Mouse (Mus musculus) left cerebral cortex, postnatal 14 days (tissue): Measurements from ENCODE around the gene Srpr. TPM values are rescaled to one million over a fixed set of nuclear protein-coding genes. Genes with fewer than 3 reads are reported as not detected.

Experiments
- DNase-seq, 2 experiments: peaks; one replicate each; pipeline ENCODE4 v3.0.0; 2021 to 2022; ENCODE audit warnings: low spot score in 2 of 2, mixed read lengths in 1 of 2
- intact Hi-C: fragments of 180-260 bp; cut with DNase I; formaldehyde crosslinking; loops from one replicate; pipeline ENCODE4 v1.15.1; 2025
- long read RNA-seq, 2 experiments: library from polyadenylated mRNA; stranded (forward); transcript quantifications; one replicate each; pipeline ENCODE4 v2.0.0; 2021
- total RNA-seq, 2 experiments: library from RNA; stranded (reverse); gene quantifications; 2 replicates each; pipeline ENCODE4 v1.2.3; 2021

Gene Srpr
- total RNA-seq: 10 to 100 TPM; 59.9 to 62.4 TPM
- long read RNA-seq, experiment 1, transcript Srpr-201 (14 exons, 2,993 nt): major isoform, 79 of 94 reads
- long read RNA-seq, experiment 1, partial matches to known transcripts: 8 of 94 reads
- long read RNA-seq, experiment 1, other reads (novel, unspliced or antisense): 7 of 94 reads
- long read RNA-seq, experiment 2, transcript Srpr-201 (14 exons, 2,993 nt): major isoform, 71 of 86 reads
- long read RNA-seq, experiment 2, partial matches to known transcripts: 10 of 86 reads
- long read RNA-seq, experiment 2, other reads (novel, unspliced or antisense): 5 of 86 reads

DNA sequence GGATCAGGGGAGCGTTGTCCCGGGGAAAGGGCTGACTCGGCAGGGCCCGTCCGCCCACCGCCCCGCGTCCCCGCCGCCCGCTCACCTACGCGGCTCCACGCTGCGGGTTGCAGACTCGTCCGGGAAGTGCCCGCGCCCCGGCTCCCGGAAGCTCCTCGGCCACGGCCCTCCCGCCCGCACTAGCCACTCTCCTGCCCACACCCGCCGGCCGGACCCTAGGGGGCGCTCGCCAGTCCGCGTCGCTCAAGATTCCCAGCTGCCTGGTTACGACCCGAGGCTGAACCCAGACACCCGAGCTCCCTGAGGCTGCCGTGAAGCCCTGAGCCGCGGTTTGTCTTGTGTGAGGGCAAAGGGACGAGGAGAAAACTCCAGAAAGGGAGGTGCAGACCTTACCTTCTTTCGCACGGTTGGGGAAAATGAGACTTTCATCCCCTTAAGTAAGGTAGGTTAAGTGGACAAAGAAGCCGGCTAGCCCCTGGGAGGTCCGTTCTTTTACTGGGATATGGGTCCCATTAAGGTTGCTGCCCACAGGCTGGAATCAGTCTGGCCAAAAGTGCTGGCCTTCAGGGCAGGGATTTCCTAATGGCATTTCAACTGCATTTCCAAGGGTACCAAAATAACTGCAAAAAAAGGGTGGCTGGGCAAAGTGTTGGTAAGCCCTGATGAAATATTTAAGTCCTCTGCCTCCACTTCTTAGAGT, at the start of gene Srpr, which contains the start of gene Tirap:
TSS of gene Srpr (plus strand) at position 404 of the 700 bp plus-strand sequence.
TSS of gene Tirap (minus strand) at position 520 of the 700 bp plus-strand sequence.
- intact Hi-C loops: no loop called here
- DNase-seq: peak; percentile 75 to 83

DNA sequence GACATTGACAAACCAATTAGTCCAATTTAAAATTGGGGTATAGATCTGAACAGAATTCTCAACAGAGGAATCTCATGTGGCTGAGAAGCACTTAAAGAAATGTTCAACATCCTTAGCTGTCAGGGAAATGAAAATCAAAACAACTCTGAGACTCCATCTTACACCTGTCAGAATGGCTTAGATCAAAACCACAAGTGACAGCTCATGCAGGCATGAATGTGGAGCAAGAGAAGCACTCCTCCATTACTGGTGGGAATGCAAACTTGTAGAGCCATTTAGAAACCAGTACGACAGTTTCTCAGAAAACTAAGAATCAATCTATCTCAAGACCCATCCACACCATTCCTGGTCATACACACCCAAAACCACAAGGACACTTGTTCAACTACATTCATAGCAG, 47.1 kb upstream of the Srpr start:
- DNase-seq: no peak
- intact Hi-C loops: no loop called here

DNA sequence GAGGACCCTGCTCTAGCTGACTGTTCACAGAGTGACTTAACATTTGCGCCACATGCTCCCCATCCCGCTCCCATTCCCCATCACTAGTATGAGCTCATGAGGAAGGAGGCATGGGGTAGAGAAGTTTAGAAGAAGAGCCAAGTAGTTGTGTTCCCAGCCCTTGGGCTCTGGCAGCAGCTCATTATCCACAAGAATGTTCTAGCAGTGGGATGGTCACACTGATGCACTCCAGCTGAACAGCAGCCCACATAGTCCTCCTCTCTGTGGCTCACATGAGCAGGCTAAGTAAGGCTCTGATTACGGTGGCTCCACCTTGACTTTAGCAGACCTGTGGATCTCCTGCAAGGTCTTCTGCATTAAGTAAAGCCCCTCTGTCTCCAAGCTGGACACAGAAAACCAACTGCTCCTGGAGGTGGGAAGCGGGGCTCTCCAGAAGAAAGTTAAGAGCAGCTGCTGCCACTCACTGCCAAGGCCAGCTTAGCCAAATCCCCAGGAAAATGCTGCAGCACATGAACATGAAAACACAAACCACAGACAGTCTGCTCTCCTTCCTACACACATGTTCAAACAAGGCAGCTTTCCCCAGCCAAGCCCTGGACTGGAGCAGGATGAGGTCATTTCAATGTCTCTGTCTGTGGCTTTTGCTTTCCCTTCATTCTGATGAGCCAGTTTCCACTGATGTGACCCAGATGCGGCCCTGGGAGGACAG, 43.8 kb upstream of the Srpr start:
- intact Hi-C loops: loop anchor here (2.0 kb wide), 1 partner anchor 39 kb away; no protein-coding TSS in a partner anchor
- peak in 1 of 2 experiments; percentile 73 for DNase-seq

DNA sequence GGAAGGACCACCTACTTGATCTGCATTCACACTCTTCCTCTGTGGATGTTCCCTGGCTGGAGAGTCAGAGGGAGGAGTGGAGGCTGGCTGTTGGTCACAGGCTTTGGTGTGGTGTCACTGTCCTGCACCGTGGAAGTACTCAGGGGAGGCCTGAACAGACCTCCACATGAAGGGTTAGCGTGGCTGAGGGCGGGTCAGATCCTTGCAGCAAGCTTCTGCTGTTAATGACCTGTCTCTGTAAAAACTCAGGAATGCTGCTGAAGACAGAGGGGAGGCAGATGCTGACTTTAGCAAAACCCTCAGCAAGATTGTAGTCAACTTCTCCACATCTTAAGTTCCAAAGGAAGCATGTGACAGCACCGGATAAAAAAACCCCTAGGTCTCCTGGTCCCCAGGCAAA, 43.1 kb upstream of the Srpr start:
- DNase-seq: no peak
- intact Hi-C loops: loop anchor here (2.0 kb wide), 1 partner anchor 40 kb away; no protein-coding TSS in a partner anchor

DNA sequence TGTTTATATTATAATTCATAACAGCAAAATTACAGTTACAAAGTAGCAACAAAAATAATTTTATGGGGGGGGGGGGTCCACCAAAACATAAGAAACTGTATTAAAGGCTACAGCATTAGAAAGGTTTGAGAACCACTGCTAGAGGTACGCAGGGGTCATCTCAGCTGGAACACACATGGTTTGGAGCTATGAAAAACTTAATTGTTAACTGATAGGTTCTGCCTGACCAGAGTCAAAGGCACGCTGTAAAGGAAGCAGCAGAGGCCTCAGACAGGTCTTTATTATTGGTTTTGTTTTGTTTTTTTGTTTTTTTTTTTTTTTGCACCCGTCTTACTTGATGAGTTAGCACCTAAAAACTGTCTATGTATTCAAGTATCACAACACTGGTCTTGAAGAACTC, 41.5 kb upstream of the Srpr start:
- intact Hi-C loops: no loop called here
- no peak for DNase-seq

DNA sequence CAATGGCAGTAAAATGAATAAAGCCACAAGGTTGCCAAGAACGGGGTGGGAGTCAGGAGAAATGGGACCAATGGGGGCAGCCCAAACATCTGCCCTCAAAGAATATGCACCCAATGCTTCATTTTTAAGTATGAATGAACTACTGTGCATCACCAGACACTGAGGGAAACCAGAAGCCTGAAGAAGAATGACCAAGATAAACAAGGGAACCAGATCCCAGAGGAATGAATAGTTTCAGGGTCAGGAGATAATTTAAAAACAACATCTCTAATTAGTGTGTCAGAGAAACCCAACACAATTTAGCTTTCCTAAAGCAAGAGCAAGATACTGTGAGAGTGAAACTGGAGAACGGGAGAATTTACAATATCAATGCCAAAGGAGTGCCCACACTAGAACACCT, 39.3 kb upstream of the Srpr start:
- no peak for DNase-seq
- intact Hi-C loops: no loop called here

DNA sequence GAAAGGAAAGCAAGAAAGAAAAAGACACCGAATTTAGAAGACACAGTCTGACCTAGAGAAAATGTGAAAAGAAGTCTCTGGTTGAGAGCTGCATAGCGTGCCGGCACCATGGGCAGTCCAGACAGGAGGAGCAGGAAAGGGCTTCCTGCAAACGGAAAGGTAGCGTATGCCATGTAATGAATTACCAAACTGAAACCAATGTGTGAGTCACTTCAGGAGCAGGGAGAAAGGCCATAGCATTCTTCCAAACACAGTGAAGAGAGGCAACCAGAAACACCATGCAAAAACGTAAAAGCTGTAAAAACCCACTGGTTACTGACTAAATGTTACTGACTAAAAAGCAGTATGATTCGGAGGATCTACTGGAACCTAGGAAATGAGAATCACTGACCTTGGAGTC, 38.3 kb upstream of the Srpr start:
- no peak for DNase-seq
- intact Hi-C loops: no loop called here

DNA sequence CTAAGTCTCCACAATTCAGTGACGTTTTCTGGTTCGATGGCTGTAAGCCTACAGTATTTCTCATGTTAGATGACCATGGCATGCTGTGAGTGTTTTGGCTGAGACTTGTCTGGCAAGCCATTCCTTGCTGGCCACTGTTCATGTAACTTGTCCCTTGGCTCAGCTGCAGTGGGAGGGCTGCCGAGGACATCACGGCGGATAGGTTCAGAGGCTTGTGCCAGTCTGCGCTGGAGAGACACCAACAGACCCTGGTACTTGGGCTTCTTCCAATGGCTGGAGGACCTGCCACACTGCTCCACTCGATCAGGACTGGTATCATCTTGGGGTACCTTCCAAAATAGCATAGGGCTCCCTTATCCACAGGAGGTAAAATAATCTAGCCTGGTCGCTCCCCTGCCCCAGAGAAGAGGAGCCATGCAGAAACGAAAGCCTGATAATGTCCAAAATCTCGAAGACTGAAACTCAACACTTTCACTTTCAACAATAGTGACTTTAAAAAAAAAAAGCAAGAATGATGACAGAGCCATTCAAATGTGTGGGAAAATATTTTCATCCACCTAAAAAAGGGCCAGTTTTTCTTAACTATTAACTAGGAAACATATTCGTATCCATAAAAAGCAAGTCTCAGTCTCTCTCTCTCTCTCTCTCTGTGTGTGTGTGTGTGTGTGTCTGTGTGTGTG, 36.8 kb upstream of the Srpr start:
- intact Hi-C loops: no loop called here
- DNase-seq: peak in 1 of 2 experiments; percentile 31

DNA sequence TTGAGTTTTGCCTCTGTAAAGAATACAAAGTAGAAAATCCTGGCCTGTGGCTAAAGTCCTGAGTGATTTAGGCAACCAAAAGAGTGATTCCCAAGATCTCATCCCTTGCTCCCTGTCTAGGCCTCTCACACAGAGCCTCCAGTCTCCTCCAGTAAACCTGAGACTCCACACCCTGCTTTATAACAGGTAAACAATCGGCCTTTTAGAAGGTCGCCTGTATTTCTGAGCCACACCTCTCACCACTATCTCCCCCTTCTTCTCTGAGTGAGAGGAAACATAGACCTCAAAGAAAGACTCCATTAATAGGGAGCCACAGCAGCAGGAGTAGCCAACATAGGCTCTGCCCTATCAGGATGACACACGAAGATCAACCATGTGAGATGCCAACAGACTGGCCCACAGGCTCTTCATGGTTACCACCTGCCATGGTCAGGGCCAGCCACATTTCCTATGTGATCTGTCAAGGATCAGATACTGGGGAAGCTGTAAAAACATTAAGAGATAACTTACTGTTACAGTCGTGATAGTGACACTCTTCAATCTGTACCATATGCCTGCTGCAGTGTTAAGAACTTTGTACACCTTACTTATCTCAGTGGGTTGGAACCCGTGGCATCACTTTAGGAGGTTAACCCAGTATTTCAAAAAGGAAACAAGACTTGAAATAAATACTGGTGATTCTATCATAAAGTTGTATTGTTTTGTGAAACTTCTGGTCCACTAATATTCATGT, 35.7 kb upstream of the Srpr start:
- intact Hi-C loops: no loop called here

DNA sequence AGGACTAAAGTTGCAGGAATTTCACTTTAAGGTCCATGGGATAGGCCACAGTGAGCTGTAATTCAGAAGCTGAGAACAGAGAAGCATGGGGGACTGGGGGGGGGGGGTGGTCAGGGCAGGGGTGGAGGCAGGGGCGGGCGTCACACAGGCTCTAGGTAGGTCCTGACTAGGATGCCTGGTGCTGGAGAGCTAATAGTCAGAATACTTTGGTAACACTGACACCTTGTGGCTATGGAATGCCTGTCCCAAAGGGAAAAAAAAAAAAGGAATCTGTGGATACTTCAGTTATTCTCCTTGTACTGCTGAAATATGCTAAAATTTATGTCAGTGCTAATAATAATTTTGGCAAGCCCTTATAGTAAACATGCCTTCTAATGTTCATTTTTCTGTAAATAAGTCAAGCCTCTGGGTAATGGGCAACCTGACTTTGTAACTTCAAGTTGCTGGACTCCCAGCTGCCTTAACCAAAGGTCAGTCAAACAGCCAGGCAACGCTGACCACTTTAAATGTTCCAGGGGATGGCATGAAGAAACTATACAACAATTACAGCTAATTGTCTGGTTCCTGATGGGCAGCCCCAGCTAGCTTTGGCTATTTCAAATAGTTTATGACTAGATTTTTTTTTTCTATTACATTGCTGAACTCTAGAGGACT, 33.7 kb upstream of the Srpr start:
- peak; percentile 35 to 48 for DNase-seq
- intact Hi-C loops: no loop called here

More for the DNA sequence above, 35.7 kb upstream of the Srpr start:
- DNase-seq: no peak

DNA sequence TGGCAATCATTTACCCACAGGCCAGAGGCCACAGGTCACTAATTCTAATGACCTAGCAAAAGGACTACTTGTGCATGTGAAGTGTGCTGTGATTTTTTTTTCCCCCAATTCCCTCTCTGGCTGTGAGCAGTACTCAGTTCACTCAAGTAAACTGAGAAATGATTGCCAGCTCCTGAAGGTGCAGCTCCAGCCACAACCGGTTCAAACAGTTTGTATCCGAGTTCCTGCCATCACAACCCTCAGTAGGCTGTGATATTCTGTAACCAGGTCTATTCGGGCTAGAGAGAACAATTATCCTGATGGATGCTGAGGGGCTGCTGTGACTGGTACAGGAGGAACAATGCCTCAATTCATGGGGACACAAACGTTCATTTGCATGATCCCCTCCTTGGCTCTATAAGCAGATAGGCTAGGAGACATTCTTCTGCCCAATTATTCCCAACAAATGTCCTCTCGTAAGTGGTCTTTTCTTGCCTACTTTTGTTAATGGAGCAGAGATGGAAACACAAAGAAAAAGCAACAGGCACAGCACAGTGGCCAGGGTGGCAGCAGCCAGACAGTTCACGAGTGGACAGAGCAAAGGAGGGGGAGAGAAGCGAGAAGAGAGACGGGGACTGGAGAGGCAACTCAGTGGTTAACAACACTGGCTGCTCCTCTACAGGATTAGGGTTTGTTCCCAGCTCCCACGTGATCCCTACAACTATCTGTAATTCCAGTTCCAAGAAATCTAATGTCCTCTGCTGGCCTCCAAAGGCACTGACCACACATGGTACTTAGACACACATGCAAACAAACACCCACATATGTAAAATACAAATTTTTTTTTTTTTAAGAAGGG, 33.0 kb upstream of the Srpr start:
- no peak for DNase-seq
- intact Hi-C loops: no loop called here

DNA sequence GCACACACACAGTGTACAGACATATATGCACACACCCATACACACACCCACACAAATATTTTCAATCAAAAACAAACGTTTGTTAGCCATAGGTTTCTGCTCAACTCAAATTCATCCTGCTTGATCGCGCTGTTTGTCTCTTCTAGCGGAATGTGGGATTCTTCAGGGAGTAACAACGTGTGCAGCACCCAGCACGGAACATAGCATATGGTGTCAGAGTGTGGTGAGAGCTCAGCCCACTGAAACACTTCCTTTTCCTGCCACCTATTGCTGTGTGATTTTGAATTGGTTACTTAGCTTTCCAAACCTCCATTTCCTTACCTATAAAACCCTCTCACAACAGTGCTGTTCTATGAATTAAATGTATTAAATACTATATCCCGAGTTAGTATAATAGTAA, 29.9 kb upstream of the Srpr start:
- intact Hi-C loops: no loop called here
- no peak for DNase-seq

DNA sequence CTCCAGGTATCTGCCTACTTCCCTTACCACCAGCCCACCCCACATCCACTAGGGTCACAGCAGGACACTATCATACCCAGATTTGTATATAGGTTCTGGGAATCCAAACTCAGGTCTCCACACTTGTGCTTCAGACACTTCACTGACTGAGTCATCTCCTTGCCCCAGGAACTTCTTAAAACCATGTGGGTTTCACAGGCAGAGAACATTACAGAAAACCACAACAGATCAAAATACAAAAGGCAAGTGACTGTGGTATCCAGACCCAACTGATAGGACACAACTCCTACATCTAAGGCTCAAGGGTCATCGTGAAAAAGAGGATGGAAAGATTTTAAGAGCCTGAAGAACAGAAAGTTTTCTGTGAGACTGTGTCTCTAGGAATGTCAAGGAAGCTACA, 26.6 kb upstream of the Srpr start:
- intact Hi-C loops: no loop called here
- DNase-seq: no peak

DNA sequence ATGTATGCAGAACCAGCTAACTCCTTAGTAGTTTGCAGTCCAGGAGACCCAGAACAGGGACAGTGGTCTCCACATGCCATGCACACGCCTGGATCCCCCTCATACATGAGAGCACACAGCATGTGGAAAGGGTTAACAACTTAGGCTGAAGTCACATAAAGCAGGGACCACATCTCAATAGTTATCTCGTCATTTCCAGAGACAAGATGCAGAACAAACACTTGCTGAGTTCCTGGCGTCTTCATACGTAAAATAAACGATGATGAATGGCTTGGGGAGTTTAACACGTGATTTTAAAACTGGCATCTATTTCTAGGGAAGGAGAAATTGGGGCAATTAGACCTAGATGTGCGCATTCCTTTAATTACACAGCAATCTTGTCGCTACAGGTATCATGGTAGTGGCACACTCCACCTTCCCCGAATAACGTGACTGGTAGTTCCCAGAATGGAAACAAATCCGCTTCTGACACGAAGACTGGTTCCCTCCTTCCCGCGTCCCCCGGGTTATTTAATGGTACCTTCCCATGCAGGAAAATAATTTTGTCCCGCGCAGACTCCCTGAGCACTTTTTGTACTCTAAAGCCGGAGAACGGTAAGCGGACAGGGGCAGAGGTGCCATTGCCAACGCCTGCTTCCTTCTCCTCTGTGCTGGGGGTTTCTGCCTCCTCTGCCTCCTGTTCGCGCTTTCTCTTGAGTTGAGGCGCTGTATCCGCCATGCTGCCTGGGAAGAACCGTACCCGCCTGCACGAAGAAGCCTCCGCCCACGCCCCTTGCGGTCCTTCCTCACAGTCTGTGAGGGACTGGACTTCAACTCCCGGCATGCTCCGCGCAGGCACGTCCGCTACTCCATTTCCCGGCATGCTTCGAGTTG, 24.5 kb upstream of the Srpr start, which contains the start of gene Dcps:
TSS of gene Dcps (minus strand) at position 811 of the 873 bp plus-strand sequence.
- peak; percentile 95 to 96 for DNase-seq
- intact Hi-C loops: no loop called here

DNA sequence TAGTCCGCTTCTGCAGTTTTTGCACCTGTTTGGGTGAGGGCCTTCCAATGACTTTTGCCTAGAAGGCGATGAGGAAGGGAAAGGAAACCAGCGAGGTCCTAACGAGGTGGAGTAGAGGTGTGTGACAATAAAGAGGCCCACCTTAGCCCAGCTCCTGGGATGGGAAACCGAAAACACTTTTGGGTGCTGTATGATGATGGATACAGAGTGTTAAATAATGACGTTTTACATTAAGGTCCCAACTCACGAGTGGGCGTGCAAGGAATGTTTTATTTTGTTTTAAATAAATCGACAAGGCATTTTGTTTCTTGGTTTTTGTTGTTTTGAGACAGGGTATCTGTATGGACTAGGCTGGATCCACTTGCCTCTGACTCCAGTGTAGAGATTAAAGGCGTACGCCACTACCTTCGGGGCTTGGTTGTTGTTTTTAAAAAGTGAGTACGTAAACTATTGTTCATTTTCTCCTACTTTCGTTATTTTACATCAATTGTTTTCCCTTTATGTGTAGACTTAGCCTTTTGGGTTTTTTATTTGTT, 23.8 kb upstream of the Srpr start:
- DNase-seq: no peak
- intact Hi-C loops: no loop called here

DNA sequence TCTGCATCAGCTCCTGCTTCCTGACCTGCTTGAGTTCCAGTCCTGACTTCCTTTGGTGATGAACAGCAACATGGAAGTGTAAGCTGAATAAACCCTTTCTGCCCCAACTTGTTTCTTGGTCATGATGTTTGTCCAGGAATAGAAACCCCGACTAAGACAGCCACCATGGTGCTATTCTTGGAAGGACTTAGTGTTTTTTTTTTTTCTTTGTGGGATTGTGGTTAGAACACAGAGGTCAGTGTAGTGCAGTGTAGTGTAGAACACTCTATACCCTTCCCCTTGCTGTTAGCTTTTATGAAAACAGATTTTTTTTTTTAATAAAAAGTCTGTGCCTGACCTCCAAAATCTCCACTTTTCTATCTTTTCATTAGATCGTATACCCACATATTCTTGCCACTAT, 17.1 kb upstream of the Srpr start:
- intact Hi-C loops: no loop called here
- DNase-seq: no peak

DNA sequence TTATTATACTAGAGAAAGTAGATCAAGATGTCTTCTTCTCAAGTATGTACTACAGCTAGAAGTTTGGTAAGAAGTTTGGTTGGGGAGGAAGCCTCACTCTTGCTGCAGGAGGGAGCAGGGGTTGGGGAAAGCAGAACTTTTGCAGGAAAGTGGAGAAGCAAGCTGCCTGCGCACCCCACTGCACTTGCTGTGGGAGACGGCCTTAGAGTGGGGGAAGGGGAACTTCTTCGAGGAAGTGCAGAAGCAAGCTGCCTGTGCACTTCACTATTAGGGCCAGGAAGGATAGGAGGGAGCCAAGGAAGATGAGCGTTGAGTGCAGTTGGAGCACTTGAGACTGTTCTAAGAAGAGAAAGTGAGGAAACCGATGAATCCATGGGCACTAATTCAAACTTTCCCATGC, 16.6 kb upstream of the Srpr start:
- DNase-seq: no peak
- intact Hi-C loops: no loop called here
